Mouse (Mus musculus) embryo, embryonic 10.5 days (tissue): ENCODE measurements at regions not wholly inside any gene's neighbourhood (a gene's known extent, or its start where the extent isn't known, plus 50 kb on each side); places are given as distances from the start of the nearest gene placed in this dataset.
"Not testable (repeated sequence)": the region's sequence is repeated elsewhere in the genome, so short reads cannot be mapped to it uniquely, and the experiment has no call there.

ENCODE experiments used
- DNase-seq: peaks from one replicate; pipeline ENCODE4 v3.0.0-alpha.2; 2015; ENCODE audit warnings: low spot score

DNA sequence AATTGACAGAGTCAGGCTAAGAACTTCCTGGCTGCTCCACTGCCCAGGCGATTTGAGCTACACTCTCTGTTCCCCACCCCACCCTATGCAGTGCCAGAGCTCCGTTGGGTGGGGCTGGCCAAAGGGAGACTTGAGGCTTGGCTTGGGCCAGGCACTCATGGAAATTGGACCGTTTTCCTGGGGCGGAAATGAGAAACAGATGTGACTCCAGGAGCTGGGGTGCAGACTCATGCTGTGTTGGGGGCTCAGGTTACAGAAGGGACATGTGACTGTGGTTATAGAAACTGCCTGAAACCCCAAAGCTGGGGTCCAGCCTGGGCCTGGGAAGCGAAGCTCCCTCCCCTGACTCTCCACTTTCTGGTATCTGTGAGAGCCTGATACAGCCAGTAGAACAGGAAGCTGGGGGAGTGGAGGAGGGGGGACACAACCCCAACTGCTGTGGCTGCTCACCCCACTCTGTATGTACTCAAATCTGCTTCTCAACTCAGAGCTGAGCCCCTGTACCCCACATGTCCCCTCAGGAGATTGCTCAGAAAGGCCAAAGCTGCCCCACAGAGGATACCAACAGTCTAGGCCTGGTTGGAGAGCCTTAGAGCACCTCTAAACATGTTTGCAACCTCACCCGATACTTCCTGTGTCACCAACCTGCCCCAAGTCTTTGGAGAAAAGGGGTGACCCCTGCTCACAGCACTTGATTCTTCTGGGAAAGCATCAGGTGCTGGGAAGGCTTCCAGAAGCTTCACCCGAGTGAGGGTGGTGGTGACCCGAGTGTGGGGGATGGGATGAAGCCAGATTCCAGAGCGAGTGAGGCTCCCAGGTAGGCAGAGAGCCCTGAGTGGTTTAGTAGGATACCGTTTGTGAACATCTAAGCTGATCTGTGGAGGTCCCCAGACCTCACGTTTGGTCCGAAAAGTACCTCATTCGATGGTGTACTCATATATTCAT is 142.9 kb upstream of the Haao start:
- DNase-seq = peak; percentile 87

DNA sequence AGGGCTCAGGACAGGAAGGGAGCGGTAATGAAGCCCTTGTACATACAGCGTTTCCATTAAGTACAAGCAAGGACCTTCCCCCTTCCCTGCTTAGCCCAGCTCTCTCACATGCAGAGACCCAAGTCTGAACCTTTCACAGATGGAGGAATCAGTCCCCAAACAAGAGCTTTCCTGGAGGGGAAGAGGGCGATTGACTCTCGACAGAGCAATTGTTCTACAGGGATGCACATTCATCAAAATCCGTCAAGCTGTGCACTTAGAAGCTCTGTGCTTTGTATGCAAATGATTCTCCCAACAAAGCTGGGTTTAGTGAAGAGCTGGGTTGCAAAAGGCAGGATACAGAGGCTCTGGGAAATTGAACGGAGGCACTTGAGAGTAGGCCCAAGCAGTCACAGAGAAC is 141.1 kb upstream of the Haao start:
- peak; percentile 48 for DNase-seq

DNA sequence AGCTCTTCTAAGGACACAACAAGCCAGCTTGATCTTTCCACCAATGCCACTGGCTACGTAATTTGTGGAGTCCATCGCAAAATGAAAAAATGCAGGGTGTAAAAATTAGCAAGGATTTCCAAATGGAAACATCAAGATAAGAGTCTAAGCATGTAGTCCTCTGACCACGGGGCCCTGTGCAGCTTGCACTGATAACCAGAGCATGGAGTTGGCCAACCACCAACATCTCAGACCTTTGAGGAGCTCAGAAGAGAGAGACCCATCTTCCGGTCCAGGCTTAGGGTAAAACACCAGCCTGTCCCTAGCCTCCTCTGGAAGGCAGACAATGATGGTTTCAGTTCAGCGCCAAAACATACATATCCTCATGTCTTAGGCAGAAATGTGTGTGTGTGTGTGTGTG is 140.4 kb upstream of the Haao start:
- DNase-seq = no peak

GRCm38 (mm10) chr17:83987683-83988082 is 139.9 kb upstream of the Haao start:
- DNase-seq = no peak

- no peak for DNase-seq
Observed at GRCm38 (mm10) chr17:83985916-83986578, 138.3 kb upstream of the Haao start.

DNA sequence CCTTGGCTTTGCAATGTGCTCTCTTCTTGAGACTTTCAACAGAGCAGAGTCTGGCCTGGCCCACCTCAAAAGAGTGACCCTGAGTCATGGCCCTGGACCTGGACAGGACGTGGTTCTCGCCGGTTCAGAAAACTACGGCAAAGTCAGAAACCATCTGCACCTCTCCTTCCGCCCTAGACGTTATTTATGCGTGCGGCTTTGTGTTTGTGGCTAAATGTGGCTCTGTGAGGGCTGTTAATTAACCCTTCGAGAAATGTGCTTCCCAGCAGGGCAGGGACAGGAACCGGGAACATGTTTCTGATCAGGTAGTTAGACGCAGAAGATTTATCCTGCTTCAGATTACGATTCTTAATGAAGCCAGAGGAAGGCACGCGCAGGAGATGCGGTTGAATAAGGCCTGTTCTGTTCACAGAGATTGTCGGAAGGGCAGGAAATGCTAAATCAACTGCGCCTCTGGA is 137.6 kb upstream of the Haao start:
- peak; percentile 72 for DNase-seq

DNA sequence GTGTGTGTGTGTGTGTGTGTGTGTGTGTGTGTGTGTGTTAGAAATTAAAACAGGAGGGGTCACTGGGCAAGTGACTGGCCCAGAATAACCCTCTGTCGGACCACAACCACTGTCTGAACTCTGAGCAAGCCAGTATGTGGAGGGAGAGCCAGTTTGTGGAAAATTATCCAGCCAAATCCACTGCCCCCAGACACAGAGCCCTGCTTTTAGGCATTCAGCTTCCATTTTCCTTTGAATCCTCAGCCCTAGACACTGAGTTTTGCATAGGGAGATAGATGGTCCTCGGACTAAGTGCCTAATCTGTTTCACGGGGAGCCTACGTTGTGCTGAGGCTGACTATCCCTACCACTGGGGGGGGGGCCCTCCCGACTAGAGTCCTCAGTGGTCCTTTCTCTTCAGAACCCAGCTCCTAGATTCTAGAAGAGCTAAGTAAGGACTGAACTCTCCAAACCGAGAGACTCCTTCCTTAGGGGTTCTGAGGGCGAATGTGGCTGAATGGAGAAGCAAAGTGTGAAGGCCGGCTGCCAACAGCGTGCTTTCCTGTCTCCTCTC is 136.2 kb upstream of the Haao start:
- DNase-seq = no peak

GRCm38 (mm10) chr17:83983070-83983836 is 135.5 kb upstream of the Haao start:
- peak; percentile 47 for DNase-seq

- DNase-seq = no peak
Observed at GRCm38 (mm10) chr17:83982700-83983069, 134.9 kb upstream of the Haao start.

DNA sequence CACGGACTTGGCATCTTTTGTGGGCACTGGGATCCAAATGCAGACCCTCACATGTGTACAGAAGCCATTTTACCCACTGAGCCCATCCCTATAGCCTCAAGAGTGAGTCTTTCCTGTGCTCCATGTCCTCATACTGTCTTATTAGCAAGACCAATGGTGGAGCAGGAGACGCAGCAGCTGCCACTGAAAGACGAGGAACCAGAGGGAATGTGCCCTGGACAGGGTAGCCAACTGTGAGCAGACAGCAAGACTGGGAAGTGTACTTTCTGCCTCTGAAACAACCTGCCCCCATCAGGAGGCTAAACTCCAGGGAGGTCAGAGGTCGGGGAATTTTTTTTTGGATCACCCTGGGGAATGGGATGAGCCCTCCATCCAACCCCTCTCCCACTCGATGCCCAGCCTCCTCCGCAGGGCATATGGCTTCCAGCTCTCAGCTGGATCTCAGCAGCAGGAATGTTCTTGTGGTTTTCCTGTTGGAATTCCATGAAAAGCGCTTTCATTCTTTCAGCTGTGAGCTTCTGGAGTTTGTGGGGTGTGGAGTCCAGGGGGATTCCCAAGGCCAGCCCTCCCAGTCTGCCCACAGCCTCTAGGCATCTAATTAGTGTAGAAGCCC is 131.2 kb upstream of the Haao start:
- DNase-seq = no peak

- DNase-seq = no peak
Observed at GRCm38 (mm10) chr17:83977725-83978124, 130.0 kb upstream of the Haao start.

GRCm38 (mm10) chr17:83975813-83976212 is 128.1 kb upstream of the Haao start:
- no peak for DNase-seq

DNA sequence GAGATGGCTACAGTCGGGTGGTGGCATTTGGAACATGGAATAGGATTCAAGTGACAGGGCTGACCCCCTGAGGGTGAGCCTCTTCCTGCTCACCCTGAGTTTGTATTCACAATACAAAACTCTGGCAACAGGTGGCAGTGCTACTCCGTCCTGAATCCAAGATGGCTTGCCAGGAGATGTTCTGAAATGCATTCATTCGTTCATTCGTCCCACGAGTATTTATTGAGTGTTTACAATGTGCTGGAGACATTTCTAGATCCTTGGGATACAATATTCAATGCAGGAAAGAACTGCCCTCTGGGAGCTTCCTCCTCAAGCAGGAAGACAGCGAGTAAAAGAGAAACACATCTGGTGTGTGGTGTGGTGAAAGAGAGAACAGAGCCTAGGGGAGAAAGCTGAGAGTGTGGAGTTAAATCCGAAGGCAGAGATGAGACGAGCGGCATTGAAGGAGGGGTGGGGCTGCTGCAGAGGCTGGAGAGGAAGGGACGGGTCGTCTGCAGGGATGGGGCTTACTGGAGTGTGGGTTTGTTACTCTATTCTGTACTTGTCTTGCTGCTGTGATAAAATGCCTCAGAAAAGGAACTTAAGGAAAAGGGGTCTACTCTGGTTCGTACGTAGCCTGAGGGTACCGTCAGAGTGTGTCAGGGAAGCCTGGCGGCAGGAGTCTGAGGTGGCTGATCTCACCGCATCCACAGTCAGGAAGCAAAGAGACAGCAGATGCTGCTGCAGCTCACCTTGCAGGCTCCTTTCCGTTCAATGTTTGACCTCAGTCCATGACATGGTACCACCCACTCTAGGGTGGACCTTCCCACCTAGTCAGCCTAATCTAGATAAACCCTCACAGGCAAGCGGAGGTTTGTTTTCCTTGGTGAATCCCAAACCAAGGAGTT is 125.9 kb upstream of the Haao start:
- DNase-seq = peak; percentile 69

DNA sequence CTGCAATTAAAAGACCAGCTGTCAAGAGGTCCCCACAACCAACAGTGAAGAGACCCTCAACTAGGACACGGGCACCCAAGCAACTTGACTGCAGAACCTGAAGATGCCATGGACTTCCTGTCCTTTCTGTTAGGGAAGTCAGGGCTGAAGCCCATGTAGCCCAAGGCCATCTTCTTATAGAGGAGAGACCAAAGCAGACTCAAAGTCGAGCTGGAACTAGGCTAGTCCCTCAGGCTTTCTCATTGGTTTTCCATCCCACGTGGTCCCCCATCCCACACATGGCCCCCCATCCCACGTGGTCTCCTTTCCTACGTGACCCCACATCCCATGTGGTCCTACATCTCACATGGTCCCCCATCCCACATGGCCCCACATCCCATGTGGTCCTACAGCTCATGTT is 125.1 kb upstream of the Haao start:
- no peak for DNase-seq

DNA sequence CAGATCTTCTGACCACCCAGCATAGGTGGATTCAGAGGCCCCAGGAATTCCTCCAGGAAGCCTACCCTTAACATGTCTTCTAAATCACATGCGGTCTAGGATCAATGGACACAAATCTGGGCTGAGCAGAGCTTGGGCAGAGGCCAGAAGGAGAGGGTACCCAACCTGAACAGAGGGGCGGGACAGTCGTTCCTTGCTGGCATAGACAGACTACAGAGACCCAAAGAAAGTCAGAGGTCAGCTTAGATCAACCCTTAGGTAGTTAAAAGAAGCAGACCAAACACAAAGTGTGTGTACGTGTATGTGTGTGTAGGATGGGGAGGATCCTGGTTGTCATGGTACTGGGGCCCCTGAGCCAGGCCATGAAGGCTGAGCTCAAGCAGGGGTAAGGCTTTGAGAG is 124.7 kb upstream of the Haao start:
- no peak for DNase-seq

DNA sequence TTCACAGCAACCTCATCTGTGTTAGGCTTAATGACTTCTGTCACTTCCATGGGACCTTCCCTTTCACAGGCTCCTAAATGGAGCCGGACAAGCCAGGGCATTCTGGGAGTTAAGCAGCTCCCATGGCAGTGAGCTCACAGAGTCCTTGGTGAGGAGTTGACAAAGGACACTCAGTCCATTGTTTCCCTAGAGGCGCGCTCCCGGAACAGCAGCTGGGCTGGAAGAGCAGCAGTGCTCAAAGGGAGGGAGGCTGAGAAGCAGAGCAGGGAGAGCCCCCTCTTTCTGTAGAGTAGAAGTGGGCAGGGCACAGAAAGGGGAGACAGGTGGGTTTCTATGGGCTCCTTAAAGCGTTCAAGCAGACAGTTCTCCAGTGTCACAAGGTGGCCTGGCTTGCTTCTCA is 124.3 kb upstream of the Haao start:
- peak; percentile 78 for DNase-seq

DNA sequence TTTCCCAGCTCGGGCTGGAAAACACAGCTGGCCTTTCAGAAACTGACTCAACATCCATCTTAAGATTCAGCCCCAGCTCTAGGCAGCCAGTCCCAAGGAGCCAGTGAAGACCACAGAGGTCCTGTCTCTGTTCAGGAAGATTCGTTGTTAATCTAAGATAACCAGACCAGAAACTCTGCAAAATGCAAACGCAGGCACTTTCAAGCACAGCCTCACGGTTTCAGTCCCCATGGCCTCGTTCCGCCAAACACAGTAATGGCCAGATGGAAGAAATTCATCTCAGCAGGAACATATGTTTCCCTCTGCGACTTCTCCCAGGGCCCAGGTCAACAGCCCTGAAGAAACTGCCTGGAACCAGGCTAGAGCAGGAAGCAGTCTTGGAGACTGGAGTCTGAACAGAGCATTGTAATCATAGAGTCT is 121.7 kb upstream of the Haao start:
- DNase-seq = no peak

- not testable (repeated sequence) for DNase-seq
Observed at GRCm38 (mm10) chr17:83968124-83968523, 120.4 kb upstream of the Haao start.

DNA sequence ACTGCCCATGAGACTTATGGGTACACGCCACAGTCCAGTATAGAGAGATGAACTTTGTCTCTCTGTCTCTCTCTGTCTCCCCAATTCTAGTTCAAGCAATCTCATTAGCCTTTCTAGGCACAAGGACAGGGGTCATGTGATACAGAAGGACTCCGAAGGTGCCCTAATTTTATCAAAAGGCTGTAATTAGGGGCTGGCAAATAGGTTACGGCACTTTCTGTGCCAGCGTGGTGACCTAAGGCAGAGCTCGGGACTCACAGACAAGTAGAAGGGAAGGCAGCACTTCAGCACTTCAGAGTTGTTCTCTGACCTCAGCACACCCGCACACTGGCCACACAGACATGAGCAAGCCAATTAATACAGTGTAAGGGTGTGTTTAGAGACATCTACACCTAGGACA is 119.2 kb upstream of the Haao start:
- no peak for DNase-seq

DNA sequence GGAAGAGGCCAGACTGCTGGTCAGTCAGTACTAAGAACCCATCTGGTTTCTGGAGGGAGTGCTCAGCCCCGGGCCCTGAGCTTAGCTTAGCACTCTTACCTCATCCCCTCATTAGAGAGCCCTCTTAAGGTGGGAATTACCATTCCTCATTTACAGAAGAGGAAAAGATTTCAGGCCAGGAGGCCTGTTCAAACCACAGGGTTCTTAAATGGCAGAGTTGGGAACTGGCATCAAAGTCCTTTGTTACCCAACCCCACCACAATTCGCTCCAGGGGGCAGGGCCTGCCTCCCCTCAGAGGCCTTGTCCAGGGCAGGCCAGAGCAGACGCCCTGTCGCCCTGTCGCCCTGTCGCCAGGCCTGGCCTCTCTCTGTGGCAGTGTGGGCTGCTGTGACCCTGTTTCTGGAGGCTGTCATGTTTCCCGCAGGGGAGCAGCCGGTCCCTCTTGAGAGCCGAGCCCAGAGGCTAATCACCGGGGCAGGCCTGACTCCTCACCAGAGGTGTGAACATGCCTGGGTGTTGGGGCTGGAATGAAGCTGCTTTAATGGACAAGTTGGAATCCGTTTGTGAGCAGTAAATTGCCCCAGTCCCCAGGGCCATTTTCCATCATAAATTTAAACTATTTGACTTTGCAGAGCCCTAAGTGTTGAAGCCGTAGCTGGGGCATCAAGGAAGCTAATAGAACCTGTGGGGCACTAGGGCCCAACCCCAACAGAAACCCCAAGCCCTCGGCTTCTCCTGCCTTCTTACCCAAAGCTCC is 116.9 kb upstream of the Haao start:
- DNase-seq = no peak
